Mouse (Mus musculus): ENCODE measurements around the gene Gm11634. TPM values are rescaled to one million over a fixed set of nuclear protein-coding genes. Genes with fewer than 3 reads are reported as not detected.
"Not testable (repeated sequence)": the region's sequence is repeated elsewhere in the genome, so short reads cannot be mapped to it uniquely, and the experiment has no call there.

Gm11634 gene
- not detected in 2 replicates for polyA plus RNA-seq (2012; rRNA removed)

- no peaks in the 10 kb centered on the region for H3K4me1 ChIP-seq (ENCODE audit: control insufficient read depth, insufficient read depth, insufficient read length)
- H3K4me3 ChIP-seq (ENCODE audit: extremely low read depth, insufficient read depth, insufficient read length) = no peak within 1 kb of the TSS
- 78% methylated on average over 6 of the region's 6 CpGs for whole genome bisulfite sequencing
- no peak within 1 kb of the TSS for H3K27ac ChIP-seq (ENCODE audit: insufficient read depth, low read length)
- no peak for TF ChIP-seq POLR2A (IDR thresholded peaks at IDR 0.05; ENCODE audit: low read depth, low read length)
- TF ChIP-seq CTCF (IDR thresholded peaks at IDR 0.05; ENCODE audit: extremely low read depth, insufficient read depth, insufficient read length, insufficient replicate concordance) = no peak
- no peaks in the 10 kb centered on the region for H3K36me3 ChIP-seq (ENCODE audit: control insufficient read depth, insufficient read depth, low read length)
- H3K27me3 ChIP-seq (ENCODE audit: control insufficient read depth, insufficient read depth, low read length) = no peaks in the 10 kb centered on the region
- no peak for DNase-seq (ENCODE audit: low read depth in 1 of 2, low spot score in 2 of 2)
Observed at GRCm38 (mm10) chr11:101599156-101599555, at the start of gene Gm11634. TSS of gene Gm11634 (minus strand) at chr11:101599256.

- not testable (repeated sequence) for DNase-seq (ENCODE audit: low read depth in 1 of 2, low spot score in 2 of 2)
- WGBS = 89% methylated on average over 10 of the region's 10 CpGs
Observed at GRCm38 (mm10) chr11:101647093-101647492, 48.0 kb upstream of the Gm11634 start.

DNA sequence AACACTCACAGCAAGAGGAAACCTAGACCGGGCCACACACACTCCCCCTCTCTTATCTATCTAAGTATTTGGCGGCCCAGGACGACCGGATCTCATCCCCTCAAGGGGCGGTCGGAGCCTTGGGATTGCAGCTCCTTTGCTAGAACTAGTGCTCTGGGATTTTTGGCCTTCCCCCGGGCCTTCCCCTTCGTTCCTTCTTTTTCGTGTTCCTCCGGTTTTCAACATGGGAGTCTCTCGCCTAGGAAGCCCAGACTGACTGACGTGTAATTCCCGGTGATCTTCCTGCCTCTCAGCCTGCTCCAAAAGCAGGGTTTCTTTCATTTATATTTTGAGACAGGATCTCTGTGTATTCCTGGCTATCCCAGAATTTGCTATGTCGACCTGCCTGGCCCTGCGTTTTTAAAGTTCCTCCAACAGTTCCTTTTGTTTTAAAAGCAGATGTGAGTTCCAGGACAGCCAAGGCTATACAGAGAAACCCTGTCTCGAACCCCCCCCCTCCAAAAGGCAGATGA, 47.3 kb upstream of the Gm11634 start:
- peak overlapping the region; percentile 54; the same call in 1 of the 2 replicates for H3K27ac ChIP-seq (ENCODE audit: insufficient read depth, low read length)
- WGBS = 20% methylated on average over 16 of the region's 16 CpGs

More at GRCm38 (mm10) chr11:101647093-101647492, 48.0 kb upstream of the Gm11634 start:
- H3K4me3 ChIP-seq (ENCODE audit: extremely low read depth, insufficient read depth, insufficient read length); H3K36me3 ChIP-seq (ENCODE audit: control insufficient read depth, insufficient read depth, low read length); H3K4me1 ChIP-seq (ENCODE audit: control insufficient read depth, insufficient read depth, insufficient read length); H3K27me3 ChIP-seq (ENCODE audit: control insufficient read depth, insufficient read depth, low read length); H3K27ac ChIP-seq (ENCODE audit: insufficient read depth, low read length): not testable (repeated sequence)

GRCm38 (mm10) chr11:101645411-101646282, 46.6 kb upstream of the Gm11634 start:
- not testable (repeated sequence) for H3K36me3 ChIP-seq (ENCODE audit: control insufficient read depth, insufficient read depth, low read length); H3K27me3 ChIP-seq (ENCODE audit: control insufficient read depth, insufficient read depth, low read length); H3K4me1 ChIP-seq (ENCODE audit: control insufficient read depth, insufficient read depth, insufficient read length)
- peak; percentile 41 to 52 for DNase-seq (ENCODE audit: low read depth in 1 of 2, low spot score in 2 of 2)
- Histone ChIP-seq H3K27ac (ENCODE audit: insufficient read depth, low read length) (peak overlapping the region; percentile 93), H3K4me3 (ENCODE audit: extremely low read depth, insufficient read depth, insufficient read length) (peak overlapping the region; percentile 62)
- WGBS = under 1% methylated on average over 44 of the region's 56 CpGs

More for the DNA sequence above, 47.3 kb upstream of the Gm11634 start:
- H3K27me3 ChIP-seq (ENCODE audit: control insufficient read depth, insufficient read depth, low read length); H3K4me1 ChIP-seq (ENCODE audit: control insufficient read depth, insufficient read depth, insufficient read length); DNase-seq (ENCODE audit: low read depth in 1 of 2, low spot score in 2 of 2); H3K36me3 ChIP-seq (ENCODE audit: control insufficient read depth, insufficient read depth, low read length): not testable (repeated sequence)
- peak overlapping the region; percentile 62; the same call in 1 of the 2 replicates for H3K4me3 ChIP-seq (ENCODE audit: extremely low read depth, insufficient read depth, insufficient read length)

DNA sequence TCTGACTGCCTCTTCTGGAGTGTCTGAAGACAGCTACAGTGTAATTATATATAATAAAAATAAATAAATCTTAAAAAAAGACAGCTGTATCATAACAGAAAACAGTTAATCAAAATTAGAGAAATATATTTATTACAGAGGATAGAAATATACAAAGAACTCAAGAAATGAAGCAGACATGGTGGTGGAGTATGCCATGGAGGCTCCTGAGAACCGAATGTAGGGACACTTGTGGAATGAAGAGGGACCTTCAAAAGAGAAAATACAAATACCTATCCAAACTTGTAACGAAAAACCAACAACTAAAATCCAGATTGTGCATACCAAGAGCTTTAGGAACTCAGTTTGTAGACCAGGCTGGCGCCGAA, 46.0 kb upstream of the Gm11634 start:
- WGBS = 1% methylated on average over 4 of the region's 4 CpGs
- peak overlapping the region; percentile 32; the same call in 1 of the 2 replicates for H3K27ac ChIP-seq (ENCODE audit: insufficient read depth, low read length)
- H3K27me3 ChIP-seq (ENCODE audit: control insufficient read depth, insufficient read depth, low read length); DNase-seq (ENCODE audit: low read depth in 1 of 2, low spot score in 2 of 2); H3K4me1 ChIP-seq (ENCODE audit: control insufficient read depth, insufficient read depth, insufficient read length); H3K36me3 ChIP-seq (ENCODE audit: control insufficient read depth, insufficient read depth, low read length); H3K4me3 ChIP-seq (ENCODE audit: extremely low read depth, insufficient read depth, insufficient read length): not testable (repeated sequence)

- no peaks in the 10 kb centered on the region for H3K36me3 ChIP-seq (ENCODE audit: control insufficient read depth, insufficient read depth, low read length)
- no peak for DNase-seq (ENCODE audit: low read depth in 1 of 2, low spot score in 2 of 2)
- H3K27ac ChIP-seq (ENCODE audit: insufficient read depth, low read length) = no peak overlapping the region
- H3K27me3 ChIP-seq (ENCODE audit: control insufficient read depth, insufficient read depth, low read length) = no peaks in the 10 kb centered on the region
- H3K4me1 ChIP-seq (ENCODE audit: control insufficient read depth, insufficient read depth, insufficient read length) = no peaks in the 10 kb centered on the region
- TF ChIP-seq CTCF (IDR thresholded peaks at IDR 0.05; ENCODE audit: extremely low read depth, insufficient read depth, insufficient read length, insufficient replicate concordance) (no peak), POLR2A (IDR thresholded peaks at IDR 0.05; ENCODE audit: low read depth, low read length) (no peak)
- no peak overlapping the region for H3K4me3 ChIP-seq (ENCODE audit: extremely low read depth, insufficient read depth, insufficient read length)
- 65% methylated on average over 3 of the region's 3 CpGs for WGBS
Observed at GRCm38 (mm10) chr11:101644591-101644990, 45.5 kb upstream of the Gm11634 start.

- Histone ChIP-seq H3K4me1 (ENCODE audit: control insufficient read depth, insufficient read depth, insufficient read length) (no peaks in the 10 kb centered on the region), H3K4me3 (ENCODE audit: extremely low read depth, insufficient read depth, insufficient read length) (no peak overlapping the region), H3K27ac (ENCODE audit: insufficient read depth, low read length) (no peak overlapping the region), H3K27me3 (ENCODE audit: control insufficient read depth, insufficient read depth, low read length) (no peaks in the 10 kb centered on the region), H3K36me3 (ENCODE audit: control insufficient read depth, insufficient read depth, low read length) (no peaks in the 10 kb centered on the region)
- TF ChIP-seq POLR2A (IDR thresholded peaks at IDR 0.05; ENCODE audit: low read depth, low read length) (no peak), CTCF (IDR thresholded peaks at IDR 0.05; ENCODE audit: extremely low read depth, insufficient read depth, insufficient read length, insufficient replicate concordance) (no peak)
- no peak for DNase-seq (ENCODE audit: low read depth in 1 of 2, low spot score in 2 of 2)
- WGBS = 35% methylated on average over 5 of the region's 5 CpGs
Observed at GRCm38 (mm10) chr11:101642931-101643330, 43.9 kb upstream of the Gm11634 start.

DNA sequence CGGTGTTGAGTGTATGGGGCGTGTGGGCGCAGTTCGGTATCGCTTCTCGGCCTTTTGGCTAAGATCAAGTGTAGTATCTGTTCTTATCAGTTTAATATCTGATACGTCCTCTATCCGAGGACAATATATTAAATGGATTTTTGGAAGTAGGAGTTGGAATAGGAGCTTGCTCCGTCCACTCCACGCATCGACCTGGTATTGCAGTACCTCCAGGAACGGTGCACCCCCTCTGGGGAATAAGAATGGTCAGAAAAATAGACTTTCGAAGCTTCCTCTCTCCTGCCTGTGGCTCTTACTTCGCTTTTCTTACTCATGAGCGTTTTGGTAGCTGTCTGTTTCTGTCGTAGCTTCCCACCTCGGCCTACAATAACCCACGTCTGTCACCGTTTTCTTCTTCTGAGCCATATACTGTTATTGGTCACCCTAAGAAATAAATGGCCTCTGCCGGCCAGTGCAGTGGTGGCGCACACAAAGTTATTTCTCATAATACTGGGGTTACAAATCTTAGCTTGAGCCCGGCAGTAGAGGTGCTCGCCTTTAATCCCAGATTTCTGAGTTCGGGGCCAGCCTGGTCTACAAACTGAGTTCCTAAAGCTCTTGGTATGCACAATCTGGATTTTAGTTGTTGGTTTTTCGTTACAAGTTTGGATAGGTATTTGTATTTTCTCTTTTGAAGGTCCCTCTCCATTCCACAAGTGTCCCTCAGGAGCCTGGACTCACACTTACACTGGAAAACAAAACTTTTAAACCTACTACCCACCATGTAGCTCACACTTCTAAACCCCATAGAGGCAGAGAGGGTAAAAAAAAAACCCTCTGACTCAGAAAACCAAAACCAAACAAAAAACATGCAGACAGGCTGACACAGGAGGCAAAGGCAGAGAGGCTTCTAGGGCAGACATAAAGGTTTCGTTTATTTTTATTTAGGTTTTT, 42.9 kb upstream of the Gm11634 start:
- not testable (repeated sequence) for H3K27me3 ChIP-seq (ENCODE audit: control insufficient read depth, insufficient read depth, low read length); H3K36me3 ChIP-seq (ENCODE audit: control insufficient read depth, insufficient read depth, low read length); H3K4me3 ChIP-seq (ENCODE audit: extremely low read depth, insufficient read depth, insufficient read length); H3K4me1 ChIP-seq (ENCODE audit: control insufficient read depth, insufficient read depth, insufficient read length)
- peak in 1 of 2 experiments; percentile 45 for DNase-seq (ENCODE audit: low read depth in 1 of 2, low spot score in 2 of 2)
- WGBS = 3% methylated on average over 15 of the region's 26 CpGs
- H3K27ac ChIP-seq (ENCODE audit: insufficient read depth, low read length) = peak overlapping the region; percentile 70

DNA sequence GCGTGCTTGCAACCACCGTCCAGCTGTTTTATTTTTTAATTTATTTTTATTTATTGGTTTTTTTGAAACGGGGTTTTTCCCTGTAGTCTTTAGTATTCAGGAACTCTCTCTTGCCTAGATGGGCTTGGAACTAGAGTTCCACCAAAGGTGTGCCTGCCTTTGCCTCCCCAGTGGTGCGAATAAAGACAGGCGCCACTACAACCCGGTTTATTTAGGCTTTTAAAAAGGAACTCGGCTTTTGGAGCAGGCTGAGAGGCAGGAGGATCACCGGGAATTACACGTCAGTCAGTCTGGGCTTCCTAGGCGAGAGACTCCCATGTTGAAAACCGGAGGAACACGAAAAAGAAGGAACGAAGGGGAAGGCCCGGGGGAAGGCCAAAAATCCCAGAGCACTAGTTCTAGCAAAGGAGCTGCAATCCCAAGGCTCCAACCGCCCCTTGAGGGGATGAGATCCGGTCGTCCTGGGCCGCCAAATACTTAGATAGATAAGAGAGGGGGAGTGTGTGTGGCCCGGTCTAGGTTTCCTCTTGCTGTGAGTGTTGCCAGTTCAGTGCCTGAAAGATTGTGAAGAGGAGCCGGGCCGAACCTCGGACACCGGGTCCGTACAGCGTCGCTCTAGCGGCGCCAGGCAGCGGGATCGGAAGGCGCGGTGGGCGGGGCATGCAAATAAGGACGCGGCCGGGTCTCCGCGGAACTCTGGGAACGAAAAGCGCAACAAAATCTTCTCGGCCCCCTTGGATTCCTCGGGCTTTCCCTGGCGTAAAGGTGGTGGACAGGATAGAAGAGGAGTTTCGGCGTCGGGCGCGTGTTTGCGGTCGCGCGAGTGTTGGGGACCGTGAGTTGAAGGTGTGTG, 42.0 kb upstream of the Gm11634 start:
- not testable (repeated sequence) for H3K36me3 ChIP-seq (ENCODE audit: control insufficient read depth, insufficient read depth, low read length); H3K4me1 ChIP-seq (ENCODE audit: control insufficient read depth, insufficient read depth, insufficient read length); H3K27me3 ChIP-seq (ENCODE audit: control insufficient read depth, insufficient read depth, low read length)
- H3K4me3 ChIP-seq (ENCODE audit: extremely low read depth, insufficient read depth, insufficient read length) = peak overlapping the region; percentile 53
- peak overlapping the region; percentile 70 for H3K27ac ChIP-seq (ENCODE audit: insufficient read depth, low read length)
- 7% methylated on average over 53 of the region's 53 CpGs for WGBS
- peak; percentile 41 to 58 for DNase-seq (ENCODE audit: low read depth in 1 of 2, low spot score in 2 of 2)

All from spleen, adult 2 months (tissue).